Mouse (Mus musculus) forebrain, embryonic 13.5 days (tissue): ENCODE measurements around the gene Med20. TPM values are rescaled to one million over a fixed set of nuclear protein-coding genes. Genes with fewer than 3 reads are reported as not detected.
"Not testable (repeated sequence)": the region's sequence is repeated elsewhere in the genome, so short reads cannot be mapped to it uniquely, and the experiment has no call there.

Experiments used
- ATAC-seq: fragments of 200-750 bp; cut with Nextera tagmentation; 2 replicates; pipeline ENCODE4 v1.8.0; 2017
- H3K27ac ChIP-seq: fragments of 300-500 bp; sonication (generic); 2 replicates; pipeline ENCODE4 v1.5.1; 2015; ENCODE audit warnings: inconsistent platforms, mild to moderate bottlenecking, moderate library complexity
- H3K27me3 ChIP-seq: fragments of 300-500 bp; sonication (generic); 2 replicates; pipeline ENCODE4 v1.6.1; 2015; ENCODE audit warnings: mild to moderate bottlenecking, inconsistent platforms
- H3K36me3 ChIP-seq: fragments of 300-500 bp; sonication (generic); 2 replicates; pipeline ENCODE4 v1.6.1; 2015; ENCODE audit warnings: mild to moderate bottlenecking, inconsistent platforms; ENCODE audit not compliant: poor library complexity, severe bottlenecking
- H3K4me1 ChIP-seq: fragments of 300-500 bp; sonication (generic); 2 replicates; pipeline ENCODE4 v1.6.1; 2015; ENCODE audit warnings: inconsistent platforms
- H3K4me2 ChIP-seq: fragments of 300-500 bp; sonication (generic); 2 replicates; pipeline ENCODE4 v1.6.1; 2015; ENCODE audit warnings: inconsistent platforms, mild to moderate bottlenecking, moderate library complexity
- H3K4me3 ChIP-seq: fragments of 300-500 bp; sonication (generic); 2 replicates; pipeline ENCODE4 v1.5.1; 2015; ENCODE audit warnings: mild to moderate bottlenecking, inconsistent platforms
- H3K9ac ChIP-seq: fragments of 300-500 bp; sonication (generic); 2 replicates; pipeline ENCODE4 v1.6.1; 2015; ENCODE audit warnings: mild to moderate bottlenecking, inconsistent platforms
- H3K9me3 ChIP-seq: fragments of 300-500 bp; sonication (generic); replicated peaks from 2 replicates; pipeline ENCODE4 v1.6.1; 2016; ENCODE audit warnings: inconsistent platforms
- WGBS: fragments of 180-500 bp; shearing (Covaris S2); methylation state at CpG from one replicate; pipeline ENCODE4 v1.1.7; 2015; 5-methylcytosine and 5-hydroxymethylcytosine counted together
- polyA plus RNA-seq: library from polyadenylated mRNA; unstranded; fragments of >200 nt; fragmentation: Nextera tagmentation; extraction: Ambion mirVana; gene quantifications from 2 replicates; pipeline ENCODE4 v1.2.1, GENCODE M21; 2015

Med20 gene
- polyA plus RNA-seq, 1 experiment from 2014 or later, result 45.2 TPM

GRCm38 (mm10) chr17:47616652-47617051, 5.3 kb downstream of the Med20 start:
- H3K36me3 ChIP-seq, result peaks cover 66% of the 10 kb centered on the region
- H3K27me3 ChIP-seq, result no peaks in the 10 kb centered on the region
- H3K4me2 ChIP-seq, result no peak overlapping the region
- no peak overlapping the region for H3K9ac ChIP-seq
- no peak overlapping the region for H3K27ac ChIP-seq
- peaks cover 17% of the 10 kb centered on the region for H3K4me1 ChIP-seq
- 91% methylated on average over 4 of the region's 4 CpGs for WGBS
- no peaks in the 10 kb centered on the region for H3K9me3 ChIP-seq
- no peak for ATAC-seq
- H3K4me3 ChIP-seq, result no peak overlapping the region

GRCm38 (mm10) chr17:47617605-47618307, 6.4 kb downstream of the Med20 start:
- peaks cover 77% of the 10 kb centered on the region for H3K36me3 ChIP-seq
- H3K4me2 ChIP-seq, result no peak overlapping the region
- no peak overlapping the region for H3K27ac ChIP-seq
- H3K4me1 ChIP-seq, result peaks cover 7% of the 10 kb centered on the region
- WGBS, result 94% methylated on average over 9 of the region's 9 CpGs
- H3K9me3 ChIP-seq, result no peaks in the 10 kb centered on the region
- no peak for ATAC-seq
- H3K9ac ChIP-seq, result no peak overlapping the region
- H3K27me3 ChIP-seq, result no peaks in the 10 kb centered on the region
- no peak overlapping the region for H3K4me3 ChIP-seq

GRCm38 (mm10) chr17:47618556-47619311, 7.4 kb downstream of the Med20 start:
- Histone ChIP-seq H3K4me3 (no peak overlapping the region), H3K27ac (no peak overlapping the region), H3K9ac (no peak overlapping the region), H3K4me2 (no peak overlapping the region), H3K4me1 (no peaks in the 10 kb centered on the region), H3K36me3 (peaks cover 82% of the 10 kb centered on the region), H3K9me3 (no peaks in the 10 kb centered on the region), H3K27me3 (no peaks in the 10 kb centered on the region)
- no peak for ATAC-seq
- WGBS, result 92% methylated on average over 13 of the region's 13 CpGs

- peaks cover under 1% of the 10 kb centered on the region; the same call in 1 of the 2 replicates for H3K4me1 ChIP-seq
- WGBS, result 95% methylated on average over 14 of the region's 14 CpGs
- H3K9me3 ChIP-seq, result no peaks in the 10 kb centered on the region
- H3K4me3 ChIP-seq, result no peak overlapping the region
- H3K36me3 ChIP-seq, result peaks cover 74% of the 10 kb centered on the region
- H3K27me3 ChIP-seq, result no peaks in the 10 kb centered on the region
- H3K9ac ChIP-seq, result no peak overlapping the region
- no peak overlapping the region for H3K27ac ChIP-seq
- H3K4me2 ChIP-seq, result no peak overlapping the region
- ATAC-seq, result no peak
These were observed 11.7 kb downstream of the Med20 start for GRCm38 (mm10) chr17:47622912-47623554.

- WGBS, result 91% methylated on average over 5 of the region's 5 CpGs
- not testable (repeated sequence) for H3K4me2 ChIP-seq, H3K27ac ChIP-seq, ATAC-seq, H3K4me1 ChIP-seq, H3K27me3 ChIP-seq, H3K9ac ChIP-seq, H3K4me3 ChIP-seq, H3K9me3 ChIP-seq
- peaks cover 63% of the 10 kb centered on the region for H3K36me3 ChIP-seq
These were observed 13.2 kb downstream of the Med20 start for GRCm38 (mm10) chr17:47624572-47624971.

GRCm38 (mm10) chr17:47625088-47625487, 13.7 kb downstream of the Med20 start:
- Histone ChIP-seq H3K9me3 (no peaks in the 10 kb centered on the region), H3K4me2 (no peak overlapping the region), H3K4me1 (peaks cover 9% of the 10 kb centered on the region), H3K4me3 (no peak overlapping the region), H3K27ac (no peak overlapping the region), H3K9ac (no peak overlapping the region), H3K27me3 (no peaks in the 10 kb centered on the region), H3K36me3 (peaks cover 57% of the 10 kb centered on the region)
- no peak for ATAC-seq
- WGBS, result 98% methylated on average over 2 of the region's 2 CpGs

- peaks cover 16% of the 10 kb centered on the region for H3K4me1 ChIP-seq
- H3K27ac ChIP-seq, result no peak overlapping the region
- ATAC-seq, result no peak
- no peak overlapping the region for H3K9ac ChIP-seq
- H3K36me3 ChIP-seq, result peaks cover 48% of the 10 kb centered on the region
- no peaks in the 10 kb centered on the region for H3K9me3 ChIP-seq
- no peak overlapping the region for H3K4me2 ChIP-seq
- 90% methylated on average over 5 of the region's 5 CpGs for WGBS
- H3K27me3 ChIP-seq, result no peaks in the 10 kb centered on the region
- no peak overlapping the region for H3K4me3 ChIP-seq
These were observed 14.6 kb downstream of the Med20 start for GRCm38 (mm10) chr17:47626031-47626430.

GRCm38 (mm10) chr17:47627791-47628190, 16.4 kb downstream of the Med20 start:
- ATAC-seq, result no peak
- 83% methylated on average over 2 of the region's 2 CpGs for WGBS
- no peaks in the 10 kb centered on the region for H3K9me3 ChIP-seq
- H3K27me3 ChIP-seq, result no peaks in the 10 kb centered on the region
- H3K27ac ChIP-seq, result no peak overlapping the region
- H3K9ac ChIP-seq, result no peak overlapping the region
- H3K4me3 ChIP-seq, result no peak overlapping the region
- H3K4me1 ChIP-seq, result peaks cover 33% of the 10 kb centered on the region
- H3K4me2 ChIP-seq, result peak overlapping the region; percentile 91
- H3K36me3 ChIP-seq, result peaks cover 32% of the 10 kb centered on the region

- Histone ChIP-seq H3K9me3 (no peaks in the 10 kb centered on the region), H3K27me3 (no peaks in the 10 kb centered on the region), H3K4me1 (peaks cover 42% of the 10 kb centered on the region), H3K27ac (peak overlapping the region; percentile 95), H3K36me3 (peaks cover 19% of the 10 kb centered on the region), H3K9ac (peak overlapping the region; percentile 84), H3K4me3 (peak overlapping the region; percentile 69), H3K4me2 (peak overlapping the region; percentile 91)
- WGBS, result under 1% methylated on average over 62 of the region's 63 CpGs
- ATAC-seq, result peak; percentile 95
These were observed 17.7 kb downstream of the Med20 start for GRCm38 (mm10) chr17:47628851-47629676.

- no peaks in the 10 kb centered on the region for H3K9me3 ChIP-seq
- peak overlapping the region; percentile 69 for H3K4me3 ChIP-seq
- no peaks in the 10 kb centered on the region for H3K27me3 ChIP-seq
- peak overlapping the region; percentile 84 for H3K9ac ChIP-seq
- WGBS, result under 1% methylated on average over 60 of the region's 61 CpGs
- peaks cover 42% of the 10 kb centered on the region for H3K4me1 ChIP-seq
- H3K4me2 ChIP-seq, result peak overlapping the region; percentile 91
- ATAC-seq, result peak; percentile 68
- peaks cover 10% of the 10 kb centered on the region for H3K36me3 ChIP-seq
- H3K27ac ChIP-seq, result peak overlapping the region; percentile 95
These were observed 18.6 kb downstream of the Med20 start for GRCm38 (mm10) chr17:47629717-47630677.

GRCm38 (mm10) chr17:47630678-47631065, 19.3 kb downstream of the Med20 start, which contains the start of gene Usp49:
Gene Usp49 (plus strand): TSS chr17:47630690.
- H3K9me3 ChIP-seq, result no peaks in the 10 kb centered on the region
- peak within 1 kb of the TSS; percentile 69 for H3K4me3 ChIP-seq
- peaks cover 42% of the 10 kb centered on the region for H3K4me1 ChIP-seq
- WGBS, result 0% methylated on average over 3 of the region's 3 CpGs
- peak within 1 kb of the TSS; percentile 95 for H3K27ac ChIP-seq
- no peaks in the 10 kb centered on the region for H3K27me3 ChIP-seq
- H3K4me2 ChIP-seq, result peak within 1 kb of the TSS; percentile 91
- peaks cover 11% of the 10 kb centered on the region for H3K36me3 ChIP-seq
- H3K9ac ChIP-seq, result peak within 1 kb of the TSS; percentile 84
- no peak for ATAC-seq
